Mouse (Mus musculus): ENCODE data around the gene Skint1. TPM values are rescaled to one million over a fixed set of nuclear protein-coding genes. Genes with fewer than 3 reads are reported as not detected.
"Not testable (repeated sequence)": the region's sequence is repeated elsewhere in the genome, so short reads cannot be mapped to it uniquely, and the experiment has no call there.

Skint1 gene
- polyA plus RNA-seq (2015; fragmentation: Nextera tagmentation; extraction: Ambion mirVana), result not detected in 2 replicates

DNA sequence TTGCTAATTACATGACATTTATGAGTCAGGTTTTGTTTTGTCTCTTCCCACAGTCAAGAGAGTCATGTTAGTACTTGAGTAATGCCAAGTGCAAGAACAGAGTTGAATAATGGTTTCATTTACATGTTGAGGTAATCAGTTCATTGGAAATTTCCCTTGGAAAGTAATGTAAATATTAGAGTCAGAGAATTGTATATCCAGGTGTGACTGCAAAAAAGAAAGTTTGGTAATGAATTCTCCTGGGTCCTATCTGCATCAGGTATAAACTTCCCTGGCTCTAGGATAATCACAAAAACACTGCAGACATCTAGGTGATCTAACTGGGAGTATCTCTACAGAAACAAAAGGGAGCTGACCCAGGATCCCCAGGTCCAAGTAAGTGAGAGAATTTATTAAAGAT is at the start of gene Skint1:
Gene Skint1 (plus strand): TSS at position 301 of the 400 bp plus-strand sequence.
- Histone ChIP-seq H3K4me3 (ENCODE audit: low read length) (no peak within 1 kb of the TSS), H3K36me3 (ENCODE audit: insufficient read depth, low read length) (no peaks in the 10 kb centered on the region), H3K9me3 (ENCODE audit: low read length) (no peaks in the 10 kb centered on the region), H3K27me3 (ENCODE audit: insufficient read depth, low read length) (no peaks in the 10 kb centered on the region), H3K4me1 (ENCODE audit: insufficient read depth, low read length) (no peaks in the 10 kb centered on the region), H3K9ac (replicated peaks; ENCODE audit: low read length) (no peak within 1 kb of the TSS), H3K27ac (ENCODE audit: low read length) (no peak within 1 kb of the TSS), H3K4me2 (replicated peaks; ENCODE audit: low read depth, low read length) (no peak within 1 kb of the TSS)
- ATAC-seq (ENCODE audit: low FRiP score, low TSS enrichment), result no peak

DNA sequence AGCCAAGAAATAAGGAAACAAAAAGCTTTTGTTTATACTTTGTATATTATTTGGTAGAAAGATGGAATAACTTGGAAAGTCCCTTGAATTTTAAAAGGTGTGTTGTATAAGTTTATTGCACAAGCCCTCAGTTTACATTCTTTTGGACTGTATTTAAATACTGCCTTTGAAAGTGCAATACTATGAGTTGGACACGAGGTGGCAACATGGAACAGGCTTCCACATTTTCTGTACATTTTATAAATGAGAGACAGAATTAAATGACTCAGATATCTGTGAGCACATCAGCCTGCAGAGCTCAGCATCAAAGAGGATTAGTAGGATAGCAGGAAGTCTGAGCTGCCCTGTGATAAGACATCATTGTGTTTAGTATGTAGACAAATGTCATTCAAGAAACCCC is 44.8 kb upstream of the Skint1 start:
- no peak overlapping the region for H3K27ac ChIP-seq (ENCODE audit: low read length)
- H3K4me2 ChIP-seq (replicated peaks; ENCODE audit: low read depth, low read length), result no peak overlapping the region
- no peaks in the 10 kb centered on the region for H3K9me3 ChIP-seq (ENCODE audit: low read length)
- ATAC-seq (ENCODE audit: low FRiP score, low TSS enrichment), result no peak
- no peaks in the 10 kb centered on the region for H3K36me3 ChIP-seq (ENCODE audit: insufficient read depth, low read length)
- no peak overlapping the region for H3K4me3 ChIP-seq (ENCODE audit: low read length)
- H3K9ac ChIP-seq (replicated peaks; ENCODE audit: low read length), result no peak overlapping the region
- WGBS, result 15% methylated on average over 1 of the region's 1 CpGs
- no peaks in the 10 kb centered on the region for H3K27me3 ChIP-seq (ENCODE audit: insufficient read depth, low read length)
- no peaks in the 10 kb centered on the region for H3K4me1 ChIP-seq (ENCODE audit: insufficient read depth, low read length)

DNA sequence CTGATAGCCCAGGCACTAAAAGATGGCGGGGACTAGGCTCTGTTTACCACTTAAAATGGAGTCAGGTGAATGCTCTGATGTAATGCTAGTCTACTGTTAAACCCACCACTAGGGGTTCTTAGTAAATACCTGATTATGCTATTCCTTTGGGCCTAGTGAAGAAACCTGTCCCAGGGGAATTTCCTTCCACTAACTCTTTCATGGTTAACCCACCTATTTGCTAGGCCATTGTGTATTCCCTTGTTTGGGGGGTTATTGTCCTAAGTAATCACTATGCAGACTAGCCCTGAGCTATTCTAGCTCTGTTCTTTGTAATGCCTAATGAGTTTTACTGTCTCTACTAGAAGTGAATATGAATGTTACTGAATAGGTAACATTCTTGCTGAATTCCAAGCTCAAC is 42.8 kb upstream of the Skint1 start:
- not testable (repeated sequence) for H3K27me3 ChIP-seq (ENCODE audit: insufficient read depth, low read length); H3K4me3 ChIP-seq (ENCODE audit: low read length); H3K9me3 ChIP-seq (ENCODE audit: low read length); H3K4me2 ChIP-seq (replicated peaks; ENCODE audit: low read depth, low read length); H3K4me1 ChIP-seq (ENCODE audit: insufficient read depth, low read length); ATAC-seq (ENCODE audit: low FRiP score, low TSS enrichment); H3K27ac ChIP-seq (ENCODE audit: low read length); H3K9ac ChIP-seq (replicated peaks; ENCODE audit: low read length); H3K36me3 ChIP-seq (ENCODE audit: insufficient read depth, low read length)
- WGBS, result 72% methylated on average over 1 of the region's 1 CpGs

DNA sequence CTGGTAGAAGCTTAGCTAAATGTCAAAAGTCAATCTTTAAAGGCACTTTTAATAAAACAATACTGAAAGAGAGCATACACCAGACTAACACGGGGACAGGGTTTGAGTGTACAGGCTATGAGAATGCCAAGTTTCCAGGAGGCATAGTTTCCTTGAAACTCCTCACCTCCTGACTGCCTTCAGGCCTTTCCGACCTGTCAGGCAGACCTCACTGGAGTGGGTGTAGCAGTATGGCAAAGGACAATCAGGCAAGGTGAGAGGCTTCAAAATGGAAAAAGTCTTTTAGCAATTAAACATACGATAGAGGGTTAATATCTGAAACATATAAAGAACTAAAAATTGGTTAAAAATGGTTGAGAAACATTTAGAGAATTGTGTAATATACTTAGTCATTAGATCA is 42.4 kb upstream of the Skint1 start:
- no peak overlapping the region for H3K4me3 ChIP-seq (ENCODE audit: low read length)
- ATAC-seq (ENCODE audit: low FRiP score, low TSS enrichment), result no peak
- no peaks in the 10 kb centered on the region for H3K36me3 ChIP-seq (ENCODE audit: insufficient read depth, low read length)
- no peaks in the 10 kb centered on the region for H3K27me3 ChIP-seq (ENCODE audit: insufficient read depth, low read length)
- H3K9me3 ChIP-seq (ENCODE audit: low read length), result no peaks in the 10 kb centered on the region
- no peaks in the 10 kb centered on the region for H3K4me1 ChIP-seq (ENCODE audit: insufficient read depth, low read length)
- H3K27ac ChIP-seq (ENCODE audit: low read length), result no peak overlapping the region
- H3K9ac ChIP-seq (replicated peaks; ENCODE audit: low read length), result no peak overlapping the region
- 84% methylated on average over 3 of the region's 3 CpGs for WGBS
- no peak overlapping the region for H3K4me2 ChIP-seq (replicated peaks; ENCODE audit: low read depth, low read length)

DNA sequence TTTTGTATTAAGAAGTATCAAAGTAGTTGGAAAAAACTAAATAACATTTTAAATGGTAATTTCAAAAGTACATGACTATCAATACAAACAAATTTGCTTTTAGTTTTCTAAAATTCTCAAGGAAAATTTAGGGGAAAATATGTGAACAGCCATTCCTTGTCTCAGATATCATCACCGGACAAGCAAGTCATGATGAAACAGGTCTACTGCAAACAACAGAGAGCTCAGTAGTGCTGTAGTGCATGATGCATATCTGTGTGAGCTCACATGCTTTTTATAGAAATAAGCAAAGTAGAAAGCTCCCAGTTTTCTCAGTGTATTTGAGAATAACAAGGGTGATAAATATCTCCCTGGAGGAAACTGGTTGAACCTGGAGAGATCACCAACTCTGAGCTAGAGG is 33.4 kb upstream of the Skint1 start, which contains the start of gene Skint7:
Gene Skint7 (plus strand): TSS at position 301 of the 400 bp plus-strand sequence.
- no peaks in the 10 kb centered on the region for H3K36me3 ChIP-seq (ENCODE audit: insufficient read depth, low read length)
- WGBS, result 93% methylated on average over 1 of the region's 1 CpGs
- no peak within 1 kb of the TSS for H3K4me2 ChIP-seq (replicated peaks; ENCODE audit: low read depth, low read length)
- no peaks in the 10 kb centered on the region for H3K27me3 ChIP-seq (ENCODE audit: insufficient read depth, low read length)
- ATAC-seq (ENCODE audit: low FRiP score, low TSS enrichment), result no peak
- no peak within 1 kb of the TSS for H3K27ac ChIP-seq (ENCODE audit: low read length)
- H3K4me3 ChIP-seq (ENCODE audit: low read length), result no peak within 1 kb of the TSS
- no peaks in the 10 kb centered on the region for H3K4me1 ChIP-seq (ENCODE audit: insufficient read depth, low read length)
- H3K9me3 ChIP-seq (ENCODE audit: low read length), result 0 out of 2 replicates have a peak, but pooled peaks cover 1% of the 10 kb centered on the region
- no peak within 1 kb of the TSS for H3K9ac ChIP-seq (replicated peaks; ENCODE audit: low read length)

DNA sequence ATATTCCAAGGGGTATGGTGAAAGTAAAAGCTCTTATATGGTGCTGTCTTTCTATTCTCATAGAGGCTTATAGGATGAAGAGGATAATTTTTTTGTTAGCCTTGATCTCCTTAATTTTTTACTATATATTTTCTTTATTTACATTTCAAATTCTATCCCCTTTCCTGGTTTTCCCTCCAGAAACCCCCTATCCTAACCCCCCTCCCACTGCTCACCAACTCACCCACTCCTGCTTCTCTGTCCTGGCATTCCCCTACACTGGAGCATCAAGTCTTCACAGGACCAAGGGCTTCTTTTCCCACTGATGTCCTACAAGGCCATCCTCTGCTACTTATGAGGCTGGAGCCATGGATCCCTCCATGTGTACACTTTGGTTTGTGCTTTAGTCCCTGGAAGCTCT is 65.6 kb downstream of the Skint1 start, which contains the start of gene Skint4:
Gene Skint4 (plus strand): TSS at position 301 of the 400 bp plus-strand sequence.
- no peak for ATAC-seq (ENCODE audit: low FRiP score, low TSS enrichment)
- Histone ChIP-seq H3K9ac (replicated peaks; ENCODE audit: low read length) (no peak within 1 kb of the TSS), H3K36me3 (ENCODE audit: insufficient read depth, low read length) (no peaks in the 10 kb centered on the region), H3K4me1 (ENCODE audit: insufficient read depth, low read length) (no peaks in the 10 kb centered on the region), H3K9me3 (ENCODE audit: low read length) (no peaks in the 10 kb centered on the region), H3K4me2 (replicated peaks; ENCODE audit: low read depth, low read length) (no peak within 1 kb of the TSS), H3K27me3 (ENCODE audit: insufficient read depth, low read length) (no peaks in the 10 kb centered on the region), H3K27ac (ENCODE audit: low read length) (no peak within 1 kb of the TSS), H3K4me3 (ENCODE audit: low read length) (no peak within 1 kb of the TSS)

Other genes with a start within 250 kb of the Skint1 start
- 3.3 and 3.9 TPM in 2 replicates for gene Slc5a9, start 103.4 kb upstream of the Skint1 start, polyA plus RNA-seq (2015; fragmentation: Nextera tagmentation; extraction: Ambion mirVana)
- gene Skint8, start 86.9 kb upstream of the Skint1 start, polyA plus RNA-seq (2015; fragmentation: Nextera tagmentation; extraction: Ambion mirVana), result not detected in 2 replicates
- gene Skint7, start 33.3 kb upstream of the Skint1 start, polyA plus RNA-seq (2015; fragmentation: Nextera tagmentation; extraction: Ambion mirVana), result not detected in 2 replicates
- gene Skint4, start 65.7 kb downstream of the Skint1 start, polyA plus RNA-seq (2015; fragmentation: Nextera tagmentation; extraction: Ambion mirVana), result not detected in 2 replicates
- 0.05 TPM in 1 of 2 replicates, not detected in the other for gene Skint3, start 226.0 kb downstream of the Skint1 start, polyA plus RNA-seq (2015; fragmentation: Nextera tagmentation; extraction: Ambion mirVana)

Measured in kidney, embryonic 16.5 days (tissue).